Mouse (Mus musculus) c-Kit-positive CD71-positive TER-119-positive erythroid progenitor cells, embryonic 14.5 days (primary cell): Measurements from ENCODE around the gene Hnf1a.

Experiments
- DNase-seq: peaks from one replicate; pipeline ENCODE4 v3.0.0-alpha.2; 2013; ENCODE audit warnings: low spot score

Hnf1a gene

DNA sequence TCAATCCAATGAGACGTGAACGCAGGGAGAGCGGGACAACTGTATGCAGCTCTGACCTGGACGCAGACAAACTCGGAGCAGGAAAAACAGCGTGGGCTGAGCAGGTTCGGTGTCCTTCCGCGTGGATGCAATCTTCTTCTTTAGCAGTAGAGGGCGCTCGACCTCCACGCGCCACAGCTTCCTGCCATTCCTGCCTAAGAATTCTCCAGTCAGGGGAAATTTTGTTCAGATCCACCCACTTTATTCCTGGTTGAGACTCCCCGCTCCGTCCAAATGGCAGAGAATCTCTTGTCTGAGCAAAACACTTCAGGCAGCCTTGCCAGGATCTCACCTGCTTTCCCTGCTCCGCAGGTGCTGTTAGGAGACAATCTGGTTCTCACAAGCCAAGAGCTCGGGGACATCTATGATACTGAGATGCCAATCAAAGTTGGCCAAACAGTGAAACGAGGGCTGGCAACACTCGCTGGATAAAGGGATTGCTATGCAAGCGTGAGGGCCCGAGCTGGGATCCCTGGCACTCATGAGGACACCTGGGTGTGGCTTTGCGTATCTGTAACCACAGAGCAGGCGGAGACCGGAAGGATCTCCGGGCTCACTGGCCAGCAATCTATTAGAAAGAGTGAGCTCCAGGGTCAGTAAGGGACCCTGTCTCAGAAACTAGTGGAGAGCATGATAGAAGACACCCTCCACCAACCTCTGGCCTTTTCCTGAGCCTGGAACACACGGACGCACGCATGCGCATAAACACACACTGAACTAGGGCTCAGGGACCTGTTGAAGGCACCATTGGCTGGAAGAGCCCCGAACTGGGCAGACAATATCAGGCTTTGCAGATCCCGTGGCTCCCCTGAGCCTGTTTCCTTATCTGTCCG, 8.6 kb upstream of the Hnf1a start:
- DNase-seq = peak; percentile 78

DNA sequence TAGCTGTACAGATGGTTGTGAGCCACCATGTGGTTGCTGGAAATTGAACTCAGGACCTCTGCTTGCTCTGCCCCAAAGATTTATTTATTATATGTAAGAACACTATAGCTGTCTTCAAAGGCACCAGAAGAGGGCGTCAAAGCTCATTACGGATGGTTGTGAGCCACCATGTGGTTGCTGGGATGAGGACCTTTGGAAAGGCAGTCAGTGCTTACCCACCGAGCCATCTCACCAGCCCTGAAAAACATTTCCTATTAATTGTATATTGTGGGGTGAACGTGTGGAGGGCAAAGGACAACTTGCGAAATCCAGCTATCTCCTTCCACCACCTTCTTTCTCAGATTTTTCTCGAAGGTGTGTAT, 8.0 kb upstream of the Hnf1a start:
- peak; percentile 62 for DNase-seq

DNA sequence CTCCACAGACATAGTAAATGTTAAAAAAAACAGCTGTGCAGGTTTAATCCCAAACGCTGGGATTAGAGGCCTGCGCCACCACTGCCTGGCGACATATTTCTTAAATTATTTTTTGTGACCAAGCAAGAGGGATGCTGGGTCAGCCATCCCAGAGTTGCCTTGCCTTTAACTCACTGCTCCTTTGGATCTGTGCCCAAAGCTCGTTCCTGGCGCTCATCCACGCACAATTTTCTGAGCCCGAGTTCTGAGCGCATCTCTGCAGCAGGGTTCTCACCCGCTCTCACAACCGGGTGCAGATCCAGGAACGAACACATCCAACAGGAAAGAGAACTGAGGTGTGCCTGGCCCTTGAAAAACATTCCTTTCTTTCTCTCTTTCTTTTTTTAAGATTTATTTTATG, 7.6 kb upstream of the Hnf1a start:
- DNase-seq = no peak

DNA sequence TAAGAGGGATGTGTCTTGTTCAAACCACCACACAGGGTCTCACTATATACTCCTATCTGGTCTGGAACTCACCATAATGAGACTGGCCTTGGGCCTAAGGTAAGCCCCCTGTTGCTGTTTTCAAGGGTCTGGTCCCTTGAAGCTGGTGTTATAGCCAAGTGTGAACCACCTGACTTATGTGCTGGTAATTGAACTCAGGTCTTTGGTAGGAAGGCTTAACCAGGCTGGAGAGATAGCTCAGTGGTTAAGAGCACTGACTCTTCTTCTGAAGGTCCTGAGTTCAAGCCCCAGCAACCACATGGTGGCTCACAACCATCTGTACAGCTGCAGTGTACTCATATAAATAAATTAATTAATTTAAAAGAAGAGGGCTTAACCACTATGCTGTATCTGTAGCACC, 6.0 kb upstream of the Hnf1a start:
- DNase-seq = no peak

DNA sequence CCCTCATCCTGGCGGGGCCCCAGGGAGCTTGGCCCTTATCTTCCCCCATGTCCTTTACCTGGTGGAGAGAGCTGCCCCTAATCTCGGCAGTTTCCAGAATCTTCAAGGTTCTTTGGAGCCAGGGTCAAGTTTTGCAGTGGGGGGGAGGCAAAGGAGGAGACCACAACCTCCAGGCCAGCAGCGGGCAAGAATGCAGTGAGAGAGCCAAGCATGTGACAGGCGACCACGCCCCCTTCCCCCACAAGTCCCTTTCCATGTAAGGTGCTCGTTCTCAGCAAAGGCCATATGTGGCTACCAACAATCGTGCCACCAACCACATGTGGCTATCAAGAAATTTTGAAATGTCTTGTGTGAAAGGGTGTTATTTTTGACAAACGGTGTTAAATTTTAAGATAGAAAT, 2.2 kb upstream of the Hnf1a start:
- DNase-seq = no peak

DNA sequence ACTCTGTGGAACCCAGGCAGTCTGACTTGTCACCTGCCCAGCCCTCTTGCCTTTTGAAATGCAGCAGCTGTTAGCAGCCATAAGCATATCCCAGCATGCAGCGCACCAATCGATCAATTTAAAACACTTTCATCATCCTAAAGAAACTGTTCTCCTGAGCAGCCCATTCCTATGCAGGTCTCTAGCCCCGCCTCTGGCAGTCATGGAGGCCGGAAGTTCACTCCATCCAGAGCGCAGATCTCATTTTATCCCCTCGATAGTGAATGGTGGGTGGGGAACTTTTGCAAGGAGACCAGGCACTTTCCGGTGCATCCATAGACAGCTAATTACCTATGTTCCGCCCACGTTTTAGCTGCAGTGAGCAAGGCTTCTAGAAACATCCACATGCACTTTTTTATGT, 1.3 kb upstream of the Hnf1a start:
- no peak for DNase-seq

DNA sequence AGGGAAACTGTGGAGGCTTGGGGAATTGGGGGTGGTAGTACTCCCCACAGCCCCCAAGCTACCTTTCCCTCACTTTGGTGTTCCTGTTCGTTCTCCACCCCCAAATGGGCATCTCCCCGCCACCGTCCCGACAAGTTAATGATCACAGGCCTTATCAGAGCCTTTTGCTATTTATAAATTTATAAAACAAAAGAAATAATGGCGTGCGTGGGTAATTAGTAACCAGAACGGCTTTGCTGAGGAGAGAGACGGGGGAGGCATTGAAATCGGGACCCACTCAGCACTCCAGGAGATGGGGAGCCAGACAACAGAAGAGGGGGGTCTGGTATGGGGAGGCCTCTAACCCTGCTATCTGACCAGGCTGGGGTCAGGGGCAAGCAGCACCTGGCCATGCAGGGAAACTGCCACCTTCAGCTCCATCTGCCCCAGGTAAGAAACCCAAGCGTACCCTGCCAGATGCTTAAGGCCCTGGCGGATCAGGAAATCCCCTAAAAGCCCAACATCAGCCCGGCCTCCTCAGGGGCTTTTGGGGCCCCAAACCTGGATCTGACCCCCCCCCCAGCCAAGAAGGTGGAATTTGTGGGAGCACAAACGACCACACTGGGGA, 1.2 kb downstream of the Hnf1a start:
- DNase-seq = no peak

DNA sequence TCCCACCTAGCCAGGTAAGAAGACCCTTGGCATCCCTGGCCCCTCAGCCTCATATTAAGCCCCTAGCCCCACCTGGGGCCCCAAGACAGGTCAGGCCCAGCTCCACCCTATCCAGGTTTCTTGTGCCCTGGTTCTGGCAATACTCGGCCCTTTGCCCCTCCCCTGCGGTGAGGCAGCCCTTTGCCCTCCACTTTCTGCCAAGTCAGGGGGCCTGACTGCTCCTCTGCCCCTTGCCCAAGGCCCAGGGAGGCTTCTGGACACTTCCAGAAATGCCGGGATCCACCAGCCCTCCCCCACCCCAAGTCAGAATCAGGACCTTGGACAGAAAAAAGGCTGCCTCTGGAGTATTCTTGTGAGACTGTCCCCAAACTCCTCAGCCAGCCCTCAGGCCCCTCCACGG, 1.8 kb downstream of the Hnf1a start:
- DNase-seq = no peak

DNA sequence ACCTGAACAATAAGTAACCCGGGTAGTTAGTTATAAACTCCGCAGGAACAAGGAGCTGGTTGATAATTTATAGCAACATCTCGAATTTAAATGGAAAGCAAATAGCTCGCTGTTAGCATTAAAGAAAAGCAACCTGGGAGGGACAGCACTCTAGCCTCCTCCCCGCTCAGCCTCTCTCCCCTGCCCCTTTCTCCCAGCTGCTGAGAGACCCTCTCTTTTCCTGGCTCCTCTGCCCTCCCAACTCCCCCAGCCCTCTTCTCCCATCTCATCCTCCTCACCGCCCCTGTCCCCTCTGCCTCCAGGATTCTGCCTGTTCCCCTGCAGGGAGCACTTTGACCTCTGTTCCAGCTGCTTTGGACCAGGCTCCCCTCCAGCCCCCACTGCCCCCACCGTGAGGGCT, 2.2 kb downstream of the Hnf1a start:
- DNase-seq = no peak

DNA sequence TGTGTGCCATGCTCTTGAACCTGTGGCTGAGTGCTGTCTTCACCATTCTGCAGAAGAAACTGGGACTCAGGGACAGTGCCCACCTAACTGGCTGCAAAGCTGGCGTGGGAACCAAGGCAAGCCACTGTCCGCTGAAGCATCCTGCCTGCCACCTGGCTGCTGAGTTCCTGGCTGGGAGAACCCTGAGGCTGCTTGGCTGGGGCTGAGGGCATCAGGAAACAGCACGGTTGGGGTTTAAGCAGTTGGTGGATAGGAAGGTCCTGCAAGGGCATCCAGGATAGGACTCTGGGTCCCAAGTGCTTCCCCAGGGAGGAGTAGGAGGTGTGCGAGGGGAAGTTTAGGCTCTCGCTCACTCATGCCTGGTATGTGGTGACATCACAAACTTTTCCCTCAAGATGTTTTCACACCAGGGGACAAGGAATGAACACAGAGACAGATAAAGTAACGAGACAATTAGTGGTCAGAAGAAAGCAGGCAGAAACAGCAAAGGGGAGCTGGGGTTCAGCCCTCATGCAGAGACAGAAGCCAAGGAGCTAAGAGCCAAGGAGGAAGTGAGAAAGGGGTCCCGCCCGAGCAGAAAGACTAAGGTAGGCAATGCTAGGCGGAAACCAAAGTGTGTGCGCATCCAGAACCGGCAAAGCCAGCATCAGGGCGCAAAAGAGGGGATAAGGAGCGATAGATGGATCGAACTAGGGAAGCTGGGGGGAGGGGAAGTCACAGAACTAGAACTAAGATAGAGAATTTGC, 3.2 kb downstream of the Hnf1a start:
- DNase-seq = no peak

DNA sequence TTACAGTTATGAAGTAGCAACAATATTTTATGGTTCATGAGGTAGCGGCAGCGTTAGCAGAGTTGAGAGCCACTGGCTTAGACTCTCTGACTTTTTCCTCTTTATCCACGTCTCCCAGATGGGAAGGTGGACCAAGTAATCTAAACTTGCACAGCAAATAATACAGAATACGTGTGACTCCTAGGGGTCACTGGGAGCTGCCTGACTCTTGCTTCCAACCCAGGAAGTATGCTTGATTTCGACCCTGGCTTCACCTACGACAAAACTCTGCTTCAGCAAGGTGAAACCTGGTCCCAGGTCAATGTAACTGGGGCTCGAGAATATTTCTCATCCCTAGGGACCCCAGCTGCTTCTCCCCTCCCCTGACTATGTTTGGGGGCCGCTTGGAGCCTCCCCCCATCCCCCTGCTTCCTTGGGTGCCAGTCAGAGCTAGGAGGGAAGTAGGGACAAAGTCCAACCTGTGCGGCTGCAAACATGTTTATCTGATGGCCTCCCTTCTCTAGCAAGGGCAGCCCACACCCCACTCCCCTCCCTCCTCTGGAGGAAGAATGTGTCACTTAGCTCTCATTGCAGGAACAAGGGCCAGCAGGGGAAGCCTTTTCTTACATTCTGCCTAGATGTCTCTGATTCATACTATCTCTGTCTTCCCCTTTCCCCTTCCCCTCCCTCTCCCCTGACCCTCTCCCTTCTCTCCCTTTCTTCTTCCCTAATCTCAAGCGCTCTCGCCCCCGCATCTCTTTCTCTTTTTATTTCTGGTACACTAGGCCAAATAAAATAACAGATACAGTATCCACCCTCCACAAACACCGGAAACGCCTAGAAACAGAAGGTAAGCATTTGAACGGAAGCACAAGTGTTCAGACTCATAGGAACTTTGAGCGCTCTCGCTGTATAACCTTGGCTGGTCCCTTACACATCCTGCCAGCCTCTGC, 5.7 kb downstream of the Hnf1a start:
- no peak for DNase-seq

DNA sequence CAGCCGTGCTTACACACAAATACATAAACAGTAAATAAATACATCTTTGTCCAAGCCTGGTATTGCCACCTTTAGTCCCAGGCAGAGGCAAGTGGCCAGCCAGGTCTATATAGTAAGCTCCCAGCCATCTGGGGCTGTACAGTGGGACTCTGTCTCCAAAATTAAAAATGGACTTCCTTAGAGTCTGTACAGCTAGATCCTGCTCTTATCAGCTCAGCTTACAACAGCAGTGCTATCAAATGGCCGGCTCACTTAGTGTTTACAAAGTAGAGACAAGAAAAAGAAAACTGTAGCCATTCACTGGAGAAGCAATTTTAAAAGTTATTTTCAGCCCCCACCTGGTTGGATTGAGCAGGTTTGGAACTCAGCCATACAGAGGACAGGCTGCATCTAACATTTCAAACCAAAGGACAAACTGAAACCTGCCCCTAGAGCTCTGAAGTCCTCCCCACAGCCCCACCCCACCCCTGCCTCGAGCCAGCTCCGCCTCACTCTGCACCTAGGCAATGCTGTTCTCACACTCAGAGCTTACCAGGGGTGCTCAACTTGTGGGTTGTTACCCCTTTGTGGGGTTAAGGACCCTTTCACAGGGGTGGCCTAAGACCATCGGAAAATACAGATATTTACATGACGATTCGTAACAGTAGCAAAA, 6.5 kb downstream of the Hnf1a start:
- no peak for DNase-seq

DNA sequence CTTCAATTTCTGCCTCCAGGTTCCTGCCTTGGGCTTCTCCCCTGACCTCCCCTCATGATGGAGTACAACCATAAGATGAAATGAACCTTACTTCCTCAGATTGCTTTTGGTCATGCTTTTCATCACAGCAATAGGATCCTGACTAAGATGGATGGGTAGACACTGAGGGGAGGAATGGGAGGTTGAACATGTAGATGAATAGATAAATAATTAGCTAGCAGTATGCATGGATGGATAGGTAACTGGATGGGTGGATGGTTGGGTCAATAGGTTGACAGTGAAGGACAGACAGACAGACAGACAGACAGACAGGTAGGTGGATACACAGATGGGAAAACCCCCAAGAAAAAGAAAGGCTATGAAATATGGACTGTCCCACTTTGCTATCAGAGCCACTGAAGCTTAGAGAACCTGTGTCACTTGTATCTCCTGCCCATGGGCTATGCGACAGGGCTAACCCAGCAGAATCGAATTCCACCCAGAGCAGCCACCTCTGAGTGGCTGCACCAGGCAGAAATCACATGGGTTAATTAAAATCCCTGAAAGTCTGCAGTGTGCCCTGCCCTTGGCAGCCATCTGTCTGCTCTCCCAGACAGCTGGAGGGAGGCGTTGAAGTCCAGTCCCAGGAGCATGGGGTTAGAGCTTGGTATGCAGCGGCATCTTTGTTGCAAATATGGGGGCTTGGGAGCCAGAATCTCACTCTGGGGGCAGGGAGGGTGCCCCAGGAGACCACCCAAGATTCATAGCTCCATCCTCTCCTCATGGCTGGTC, 9.1 kb downstream of the Hnf1a start:
- DNase-seq = no peak

DNA sequence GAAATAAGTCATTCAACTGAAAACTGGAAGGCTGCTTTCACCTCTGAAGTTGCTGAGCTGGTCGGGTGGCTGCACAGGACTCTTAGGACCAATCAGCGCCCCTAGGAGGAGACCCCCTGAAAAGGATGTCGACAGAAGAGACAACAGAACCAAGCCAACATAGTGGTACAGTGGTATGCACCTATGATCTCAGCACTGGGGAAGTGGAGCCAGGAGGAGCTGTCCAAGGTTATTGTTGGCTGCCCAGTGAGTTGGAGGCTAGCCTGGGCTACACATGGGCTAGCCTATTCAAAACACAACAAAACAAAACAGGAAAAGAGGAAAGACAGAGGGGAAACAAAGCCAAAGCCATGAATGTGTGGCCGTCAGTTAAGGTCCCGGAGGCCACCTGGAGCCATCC, 12.8 kb downstream of the Hnf1a start:
- DNase-seq = no peak

DNA sequence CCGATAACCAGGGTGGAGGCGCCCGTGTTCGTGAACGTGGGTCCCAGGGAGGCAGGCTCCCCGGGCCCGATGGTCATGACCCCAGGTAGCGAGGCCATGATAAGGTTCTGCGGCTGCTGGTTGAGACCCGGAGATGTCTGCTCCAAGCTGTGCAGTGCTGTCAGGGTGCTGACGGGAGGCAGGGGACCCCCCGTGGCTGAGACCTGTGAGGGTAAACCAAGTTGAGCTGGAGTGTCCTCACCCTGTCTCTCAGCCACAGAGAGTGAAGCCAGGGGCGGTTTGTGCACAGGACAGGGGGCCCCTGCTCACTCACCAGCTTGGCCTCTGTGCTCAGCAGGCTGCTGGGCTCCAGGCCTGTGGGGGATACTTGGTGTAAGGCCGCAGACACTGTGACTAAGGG, 17.6 kb downstream of the Hnf1a start:
- DNase-seq = no peak

DNA sequence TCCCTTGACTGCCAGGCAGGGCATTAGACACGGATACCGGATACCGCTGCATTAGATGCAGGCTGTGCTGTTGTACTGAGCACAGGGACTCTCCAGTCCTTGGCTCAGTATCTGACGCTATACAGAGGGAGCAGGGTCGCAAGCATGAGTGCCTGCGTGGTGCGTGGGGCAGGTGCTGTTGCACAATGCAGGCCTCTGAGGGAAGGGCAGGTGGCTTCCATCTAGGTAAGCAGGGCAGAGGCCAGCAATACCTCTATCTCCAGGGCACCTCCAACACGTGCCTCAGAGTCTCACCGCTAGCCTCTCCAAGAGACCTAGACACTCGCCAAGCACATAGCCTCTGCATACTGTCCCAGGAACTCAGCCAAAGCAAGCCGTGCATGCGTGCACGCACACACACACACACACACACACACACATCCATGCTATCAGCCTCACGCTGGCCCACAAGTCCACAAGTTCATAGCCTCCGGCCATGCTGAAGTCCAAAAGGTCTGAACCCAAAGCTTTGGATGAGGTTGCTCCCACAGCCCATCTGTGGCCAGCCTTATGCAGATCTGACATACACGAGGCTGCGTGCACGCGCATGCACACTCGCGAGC, 19.5 kb downstream of the Hnf1a start:
- DNase-seq = no peak

DNA sequence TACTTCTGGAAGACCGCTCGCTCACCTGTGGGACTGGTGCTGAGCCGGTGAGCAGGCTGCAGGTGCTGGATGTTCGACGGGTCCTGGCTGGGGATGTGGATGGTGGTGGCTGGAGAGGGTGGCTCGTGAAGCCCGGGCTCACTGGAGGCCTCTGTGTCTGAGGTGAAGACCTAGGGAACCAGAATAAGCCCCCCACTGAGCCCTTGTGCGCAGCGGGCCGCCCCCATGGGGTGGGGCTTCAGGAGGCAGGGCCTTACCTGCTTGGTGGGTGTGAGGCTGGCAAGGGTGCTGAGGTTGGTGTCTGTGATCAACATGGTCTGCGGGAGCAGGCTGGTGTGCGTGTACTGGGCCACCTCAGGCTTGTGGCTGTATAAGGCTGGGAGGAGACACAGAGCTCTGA, 20.2 kb downstream of the Hnf1a start:
- no peak for DNase-seq

DNA sequence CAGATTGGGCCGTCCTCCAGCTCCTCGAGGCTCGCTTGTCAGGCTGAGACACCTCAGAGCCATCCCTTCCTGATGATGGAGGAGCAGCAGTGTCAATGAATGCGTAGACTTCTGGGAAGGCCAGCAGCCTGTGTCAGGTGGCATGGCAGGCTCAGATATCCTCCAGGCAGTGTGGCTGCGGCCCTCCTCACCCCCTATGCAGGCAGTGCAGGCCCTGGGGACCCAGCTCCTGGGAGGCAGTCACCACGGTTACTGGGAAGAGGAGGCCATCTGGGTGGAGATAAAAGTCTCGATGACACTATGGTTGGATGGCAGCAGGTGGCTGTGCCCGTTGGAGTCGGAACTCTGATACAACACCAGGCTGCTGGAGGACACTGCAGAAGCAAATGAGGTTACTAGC, 21.1 kb downstream of the Hnf1a start:
- no peak for DNase-seq

DNA sequence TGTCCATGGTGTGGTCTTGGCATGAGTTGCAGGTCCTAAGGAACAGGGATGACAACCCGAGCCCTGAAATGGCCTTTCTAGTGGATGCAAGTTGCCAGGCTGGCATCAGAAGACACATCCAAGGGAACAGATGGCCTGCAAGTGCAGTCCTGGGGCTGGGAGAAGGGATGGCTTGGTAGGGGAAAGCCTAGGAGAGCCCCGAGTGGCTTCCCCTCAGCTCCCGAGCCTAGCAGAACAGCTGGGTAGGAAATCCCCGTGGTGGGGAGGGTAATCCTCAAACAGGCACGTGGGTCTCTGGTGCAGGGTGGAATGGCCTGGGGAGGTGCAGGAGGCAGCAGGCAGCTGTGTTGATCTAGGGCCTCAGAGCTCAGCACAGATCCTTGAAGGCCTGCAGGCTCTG, 21.6 kb downstream of the Hnf1a start:
- DNase-seq = no peak

DNA sequence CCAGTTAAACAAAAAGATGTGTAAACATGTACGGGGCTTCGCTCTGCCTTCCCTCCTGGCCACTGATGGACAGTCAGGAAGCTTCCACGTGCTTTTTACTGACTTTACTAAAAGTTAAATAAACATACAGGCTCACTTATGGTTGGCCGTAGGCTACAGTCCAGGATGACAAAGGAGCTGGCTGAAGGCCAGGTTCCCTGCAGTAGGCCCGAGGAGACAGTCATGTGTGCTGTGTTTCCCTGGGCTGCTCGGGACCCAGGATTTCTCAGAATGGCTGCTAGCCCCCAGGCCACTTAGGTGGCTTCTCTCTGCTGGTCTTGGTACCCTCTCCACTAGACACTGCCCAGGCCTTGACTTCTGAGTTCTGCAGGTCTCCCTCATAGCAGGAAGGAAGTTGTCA, 22.0 kb downstream of the Hnf1a start:
- DNase-seq = no peak
